Mouse (Mus musculus): ENCODE measurements around the gene Gm20683. TPM values are rescaled to one million over a fixed set of nuclear protein-coding genes. Genes with fewer than 3 reads are reported as not detected.

Gm20683 gene
- polyA plus RNA-seq, 1 experiment from 2014 or later: 1.9 TPM

Small RNA genes lying within 50 kb of the gene (microRNA-seq; reads per million reads assigned to microRNA genes)
- gene Mir3082: 0.52 reads per million

Other genes with a start within 250 kb of the Gm20683 start
- gene Gng13, start 124.6 kb downstream of the Gm20683 start, polyA plus RNA-seq (2015; fragmentation: Nextera tagmentation; extraction: Ambion mirVana): 1.7 and 2.6 TPM in 2 replicates
- gene Chtf18, start 114.3 kb downstream of the Gm20683 start, polyA plus RNA-seq (2015; fragmentation: Nextera tagmentation; extraction: Ambion mirVana): 32.2 and 34.8 TPM in 2 replicates
- gene Rpusd1, start 114.1 kb downstream of the Gm20683 start, polyA plus RNA-seq (2015; fragmentation: Nextera tagmentation; extraction: Ambion mirVana): 25.8 and 27.0 TPM in 2 replicates
- gene Mslnl, start 105.7 kb downstream of the Gm20683 start, polyA plus RNA-seq (2015; fragmentation: Nextera tagmentation; extraction: Ambion mirVana): not detected in 2 replicates
- gene Msln, start 87.4 kb downstream of the Gm20683 start, polyA plus RNA-seq (2015; fragmentation: Nextera tagmentation; extraction: Ambion mirVana): not detected in 2 replicates
- gene Narfl, start 68.0 kb downstream of the Gm20683 start, polyA plus RNA-seq (2015; fragmentation: Nextera tagmentation; extraction: Ambion mirVana): 25.5 and 25.7 TPM in 2 replicates
- 85.1 and 98.6 TPM in 2 replicates for gene Haghl, start 56.1 kb downstream of the Gm20683 start, polyA plus RNA-seq (2015; fragmentation: Nextera tagmentation; extraction: Ambion mirVana)
- 0.27 and 0.31 TPM in 2 replicates for gene Ccdc78, start 55.2 kb downstream of the Gm20683 start, polyA plus RNA-seq (2015; fragmentation: Nextera tagmentation; extraction: Ambion mirVana)
- 65.5 and 73.1 TPM in 2 replicates for gene Fam173a, start 48.9 kb downstream of the Gm20683 start, polyA plus RNA-seq (2015; fragmentation: Nextera tagmentation; extraction: Ambion mirVana)
- 2.2 TPM in 1 of 2 replicates, not detected in the other for gene AC134908.4, start 46.1 kb downstream of the Gm20683 start, polyA plus RNA-seq (2015; fragmentation: Nextera tagmentation; extraction: Ambion mirVana)
- 50.7 and 52.5 TPM in 2 replicates for gene Metrn, start 44.6 kb downstream of the Gm20683 start, polyA plus RNA-seq (2015; fragmentation: Nextera tagmentation; extraction: Ambion mirVana)
- gene Fbxl16, start 32.7 kb downstream of the Gm20683 start, polyA plus RNA-seq (2015; fragmentation: Nextera tagmentation; extraction: Ambion mirVana): 2.2 and 2.8 TPM in 2 replicates
- 25.2 and 27.7 TPM in 2 replicates for gene Wdr24, start 18.1 kb downstream of the Gm20683 start, polyA plus RNA-seq (2015; fragmentation: Nextera tagmentation; extraction: Ambion mirVana)
- gene Jmjd8, start 12.9 kb downstream of the Gm20683 start, polyA plus RNA-seq (2015; fragmentation: Nextera tagmentation; extraction: Ambion mirVana): 57.9 and 60.7 TPM in 2 replicates
- 359 and 366 TPM in 2 replicates for gene Stub1, start 8.4 kb downstream of the Gm20683 start, polyA plus RNA-seq (2015; fragmentation: Nextera tagmentation; extraction: Ambion mirVana)
- gene Rhbdl1, start 4.5 kb downstream of the Gm20683 start, polyA plus RNA-seq (2015; fragmentation: Nextera tagmentation; extraction: Ambion mirVana): 1.4 and 1.6 TPM in 2 replicates
- 25.7 and 26.8 TPM in 2 replicates for gene Rhot2, start 3.1 kb upstream of the Gm20683 start, polyA plus RNA-seq (2015; fragmentation: Nextera tagmentation; extraction: Ambion mirVana)
- gene Wdr90, start 19.7 kb upstream of the Gm20683 start, polyA plus RNA-seq (2015; fragmentation: Nextera tagmentation; extraction: Ambion mirVana): 24.9 and 26.2 TPM in 2 replicates
- gene Mcrip2, start 27.0 kb upstream of the Gm20683 start, polyA plus RNA-seq (2015; fragmentation: Nextera tagmentation; extraction: Ambion mirVana): 9.8 and 12.2 TPM in 2 replicates
- gene Mettl26, start 33.3 kb upstream of the Gm20683 start, polyA plus RNA-seq (2015; fragmentation: Nextera tagmentation; extraction: Ambion mirVana): 56.1 and 56.2 TPM in 2 replicates
- 0.41 and 0.57 TPM in 2 replicates for gene Wfikkn1, start 39.1 kb upstream of the Gm20683 start, polyA plus RNA-seq (2015; fragmentation: Nextera tagmentation; extraction: Ambion mirVana)
- 33.4 and 37.6 TPM in 2 replicates for gene Rab40c, start 78.0 kb upstream of the Gm20683 start, polyA plus RNA-seq (2015; fragmentation: Nextera tagmentation; extraction: Ambion mirVana)
- 50.2 and 50.5 TPM in 2 replicates for gene Pigq, start 103.2 kb upstream of the Gm20683 start, polyA plus RNA-seq (2015; fragmentation: Nextera tagmentation; extraction: Ambion mirVana)
- gene Nhlrc4, start 103.2 kb upstream of the Gm20683 start, polyA plus RNA-seq (2015; fragmentation: Nextera tagmentation; extraction: Ambion mirVana): not detected in 2 replicates
- gene A930017K11Rik, start 110.8 kb upstream of the Gm20683 start, polyA plus RNA-seq (2015; fragmentation: Nextera tagmentation; extraction: Ambion mirVana): 0.19 and 0.31 TPM in 2 replicates
- gene Capn15, start 144.0 kb upstream of the Gm20683 start, polyA plus RNA-seq (2015; fragmentation: Nextera tagmentation; extraction: Ambion mirVana): 24.8 and 25.4 TPM in 2 replicates
- 19.5 and 20.5 TPM in 2 replicates for gene Rab11fip3, start 227.8 kb upstream of the Gm20683 start, polyA plus RNA-seq (2015; fragmentation: Nextera tagmentation; extraction: Ambion mirVana)
- gene Decr2, start 248.6 kb upstream of the Gm20683 start, polyA plus RNA-seq (2015; fragmentation: Nextera tagmentation; extraction: Ambion mirVana): 35.3 and 36.2 TPM in 2 replicates

Data from limb, embryonic 13.5 days (tissue).